Mouse (Mus musculus) testis, postnatal 14 days (tissue): ENCODE data around the gene Apbb1ip.
"Not testable (repeated sequence)": the region's sequence is repeated elsewhere in the genome, so short reads cannot be mapped to it uniquely, and the experiment has no call there.

Experiments used
- DNase-seq: peaks from one replicate; pipeline ENCODE4 v3.0.0; 2021; ENCODE audit warnings: low spot score

Apbb1ip gene

DNA sequence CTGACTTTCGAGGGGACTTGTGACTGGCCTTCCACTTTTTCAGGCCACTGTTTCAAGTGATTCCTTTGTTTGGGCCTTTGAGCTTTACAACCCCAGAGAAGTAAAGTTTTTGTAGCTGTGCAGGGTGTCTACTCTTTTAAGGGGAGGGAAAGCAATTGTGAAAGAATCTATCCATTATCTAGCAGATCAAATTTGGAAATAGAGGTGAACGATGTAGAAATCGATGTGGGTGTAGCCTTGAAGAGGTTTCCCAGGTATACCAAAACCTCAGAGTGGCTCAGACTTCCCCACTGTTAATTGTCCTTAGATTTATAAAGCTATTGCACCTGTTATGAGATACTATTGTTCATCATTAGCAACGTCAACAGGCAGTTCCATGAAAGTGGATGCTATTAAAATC, 71.6 kb downstream of the Apbb1ip start:
- no peak for DNase-seq

DNA sequence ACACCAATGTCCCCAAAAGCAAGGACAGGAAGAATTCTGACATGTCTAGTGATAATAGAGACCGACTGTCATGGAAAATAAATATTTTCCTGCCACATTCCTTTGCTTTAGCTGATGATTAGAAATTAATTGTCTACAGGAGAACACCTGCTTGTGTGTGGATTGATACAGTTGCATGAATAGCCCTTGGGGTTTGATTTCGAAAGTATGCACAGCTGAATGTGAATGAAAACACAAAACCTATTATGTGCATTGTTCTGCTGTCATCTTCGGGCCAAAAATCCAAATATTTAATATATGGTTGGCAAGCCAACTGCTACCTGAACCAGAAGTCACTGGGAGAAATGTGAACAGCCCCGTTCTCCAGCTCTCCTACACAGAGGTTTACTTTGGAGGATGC, 78.0 kb downstream of the Apbb1ip start:
- DNase-seq: no peak

DNA sequence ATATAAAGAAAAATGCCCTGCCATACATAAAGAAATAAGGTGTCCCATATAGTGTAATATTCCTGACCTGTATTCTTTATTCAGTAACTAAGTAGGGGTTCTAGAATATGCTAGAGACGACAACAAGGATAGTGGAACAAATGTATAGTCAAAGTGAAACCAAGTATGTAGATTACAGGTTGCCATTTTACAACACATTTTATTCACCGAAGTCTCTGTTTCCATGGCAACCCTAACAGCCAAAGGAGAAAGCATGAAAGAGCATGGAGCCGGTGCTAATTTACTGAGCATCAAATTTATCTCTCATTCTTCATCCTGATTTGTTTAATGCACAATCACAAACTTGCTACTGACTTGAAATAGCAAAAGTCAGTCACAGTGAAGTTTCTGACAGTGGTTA, 83.6 kb downstream of the Apbb1ip start:
- DNase-seq: no peak

DNA sequence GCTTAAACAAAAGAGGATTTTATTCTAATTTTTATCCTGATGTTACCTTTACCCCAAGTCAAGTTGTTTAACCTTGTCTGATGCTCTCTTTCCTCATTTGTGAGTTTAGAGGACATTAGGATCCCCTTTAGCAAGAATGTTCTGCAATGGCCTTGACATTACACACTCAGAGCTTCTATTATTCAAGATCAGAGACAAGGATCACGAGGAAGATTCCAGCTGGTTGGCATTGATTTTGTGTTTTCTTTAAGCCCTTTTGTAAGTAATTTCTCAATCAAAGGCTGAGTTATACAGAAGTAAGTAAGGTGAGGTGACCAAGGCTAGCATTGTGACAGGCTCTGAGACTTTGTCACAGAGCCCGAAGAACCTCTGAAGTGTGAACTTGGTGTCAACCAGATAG, 88.3 kb downstream of the Apbb1ip start:
- DNase-seq: no peak

DNA sequence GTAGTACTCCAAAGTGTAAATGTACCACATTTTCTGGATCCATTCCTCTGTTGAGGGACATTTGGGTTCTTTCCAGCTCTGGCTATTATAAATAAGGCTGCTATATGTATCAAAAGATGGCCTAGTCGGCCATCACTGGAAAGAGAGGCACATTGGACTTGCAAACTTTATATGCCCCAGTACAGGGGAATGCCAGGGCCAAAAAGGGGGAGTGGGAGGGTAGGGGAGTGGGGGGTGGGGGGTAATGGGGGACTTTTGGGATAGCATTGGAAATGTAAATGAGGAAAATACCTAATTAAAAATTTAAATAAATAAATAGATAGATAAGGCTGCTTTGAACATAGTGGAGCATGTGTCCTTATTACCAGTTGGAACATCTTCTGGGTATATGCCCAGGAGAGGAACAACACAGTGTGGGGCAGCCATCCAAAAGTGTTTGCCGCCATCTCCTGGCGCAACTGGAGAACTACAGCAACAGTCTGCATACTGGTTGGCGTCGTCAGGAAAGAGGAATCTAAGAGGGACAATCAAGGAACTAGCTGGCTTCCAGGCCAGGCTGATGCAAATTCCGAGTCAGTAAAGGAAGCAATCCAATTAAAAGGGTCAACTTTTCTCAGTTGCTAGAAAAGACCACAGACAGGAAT, 90.6 kb downstream of the Apbb1ip start:
- DNase-seq: peak; percentile 10

DNA sequence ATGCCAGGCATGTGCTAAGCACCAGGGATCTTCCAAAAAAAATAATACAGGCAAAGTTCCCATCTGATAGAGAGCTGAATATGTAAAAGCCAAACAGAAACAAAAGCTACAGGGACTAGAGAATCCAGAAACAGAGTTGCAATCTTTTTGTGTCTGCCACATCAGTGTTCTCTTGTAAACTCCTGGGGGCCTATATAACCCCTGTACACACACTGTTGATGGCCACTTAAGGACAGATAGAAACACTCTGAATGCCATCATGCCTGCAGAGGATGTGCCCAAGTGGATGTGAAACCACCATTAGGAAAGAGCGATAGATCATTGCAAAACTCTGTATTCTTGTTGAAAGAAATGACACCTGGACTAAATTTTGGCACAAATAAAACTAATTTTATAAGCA, 91.9 kb downstream of the Apbb1ip start:
- DNase-seq: no peak

DNA sequence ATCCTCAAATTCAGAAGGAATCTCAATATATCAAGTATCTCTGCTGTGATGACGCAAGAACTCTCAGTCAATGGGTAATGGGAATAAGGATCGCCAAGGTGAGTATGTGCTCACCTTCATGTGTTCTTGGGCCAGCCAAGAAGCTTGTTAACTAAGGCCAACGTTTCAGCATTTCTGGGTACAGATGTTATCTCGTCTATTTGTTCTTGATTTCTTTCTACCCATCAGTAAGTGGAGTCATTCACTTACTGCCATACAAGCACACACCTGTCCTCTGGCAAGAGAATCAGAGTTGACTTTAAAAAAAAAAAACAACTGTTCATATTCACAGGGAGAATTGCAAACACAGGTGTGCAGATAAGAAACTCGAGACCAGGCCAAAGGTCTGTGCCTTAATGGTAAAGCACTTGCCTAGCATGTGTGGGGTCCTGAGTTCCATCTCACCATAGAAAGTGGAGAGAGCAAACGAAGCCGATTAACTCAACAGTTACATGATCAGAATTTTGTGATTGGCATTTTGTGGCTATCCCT, 93.1 kb downstream of the Apbb1ip start:
- DNase-seq: no peak

DNA sequence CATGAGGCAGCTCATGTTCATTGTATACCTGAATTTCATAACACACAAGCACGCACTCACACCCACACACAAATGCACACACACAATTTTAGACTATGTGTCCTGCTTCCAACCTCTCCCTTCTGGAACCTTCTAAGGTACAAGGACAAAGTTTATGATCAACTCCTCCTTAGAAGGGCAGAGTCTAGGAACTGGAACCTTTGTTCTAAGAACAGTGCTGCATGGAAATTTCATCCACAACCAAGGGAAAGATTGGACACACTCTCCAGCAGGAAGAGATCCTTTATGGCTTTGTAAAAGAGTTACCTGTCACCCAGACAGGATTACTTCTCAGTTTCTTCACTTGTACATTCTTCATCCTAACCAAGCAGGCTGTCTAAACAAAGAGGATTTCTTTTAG, 99.3 kb downstream of the Apbb1ip start:
- DNase-seq: no peak

DNA sequence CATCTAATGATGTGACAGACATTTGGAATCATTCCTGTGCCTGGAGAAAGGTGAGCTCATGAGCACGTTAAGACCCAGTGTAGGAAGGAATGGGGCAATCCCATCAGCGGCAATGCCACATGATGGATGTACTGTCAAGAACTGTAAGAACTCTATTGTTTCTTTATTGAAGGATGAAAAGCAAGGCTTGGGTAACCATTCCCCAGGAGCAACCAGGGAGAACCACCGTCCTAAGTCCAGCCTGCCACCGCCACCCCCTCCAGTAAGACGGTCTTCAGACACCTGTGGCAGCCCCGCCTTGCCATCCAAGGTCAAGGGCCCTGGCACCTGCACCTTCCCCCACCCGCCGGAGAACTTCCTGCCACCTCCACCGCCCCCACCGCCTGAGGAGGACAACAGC, 100.7 kb downstream of the Apbb1ip start:
- no peak for DNase-seq

DNA sequence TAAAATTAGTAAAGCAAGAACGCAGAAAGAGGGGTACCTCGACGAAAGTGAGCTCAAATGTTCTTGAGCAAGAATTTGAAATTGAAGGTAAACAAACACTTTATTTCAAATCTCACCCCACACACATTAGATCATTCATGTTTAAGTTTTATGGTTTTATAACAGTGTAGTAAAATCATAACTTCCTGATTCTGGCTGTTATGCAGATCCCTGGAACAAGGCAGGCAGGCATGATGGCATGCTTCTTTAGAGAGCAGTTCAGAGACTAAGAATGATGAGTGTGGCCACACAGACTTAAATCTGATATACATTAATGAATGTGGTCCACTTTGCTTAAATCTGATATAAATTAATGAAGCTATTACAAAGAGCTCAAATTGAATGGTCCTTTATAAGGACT, 102.7 kb downstream of the Apbb1ip start:
- DNase-seq: no peak

DNA sequence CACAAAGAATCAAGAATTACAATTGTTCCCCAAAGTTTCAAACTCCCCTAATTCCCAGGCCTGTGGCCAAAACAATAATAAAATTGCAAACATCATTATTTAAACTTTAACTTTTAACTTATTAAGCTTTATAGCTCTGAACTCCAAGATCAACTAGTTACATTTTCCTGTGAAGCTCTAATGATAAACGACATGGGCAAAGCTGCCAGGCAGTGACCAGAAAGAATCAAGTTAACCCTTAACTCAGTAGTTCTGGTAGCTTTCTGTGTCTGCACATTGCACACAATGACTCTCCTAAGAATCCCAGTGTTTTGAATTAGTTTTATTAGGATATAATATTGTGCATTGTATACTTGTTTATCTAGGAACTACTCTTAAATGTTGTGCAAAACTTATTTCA, 104.9 kb downstream of the Apbb1ip start:
- no peak for DNase-seq

DNA sequence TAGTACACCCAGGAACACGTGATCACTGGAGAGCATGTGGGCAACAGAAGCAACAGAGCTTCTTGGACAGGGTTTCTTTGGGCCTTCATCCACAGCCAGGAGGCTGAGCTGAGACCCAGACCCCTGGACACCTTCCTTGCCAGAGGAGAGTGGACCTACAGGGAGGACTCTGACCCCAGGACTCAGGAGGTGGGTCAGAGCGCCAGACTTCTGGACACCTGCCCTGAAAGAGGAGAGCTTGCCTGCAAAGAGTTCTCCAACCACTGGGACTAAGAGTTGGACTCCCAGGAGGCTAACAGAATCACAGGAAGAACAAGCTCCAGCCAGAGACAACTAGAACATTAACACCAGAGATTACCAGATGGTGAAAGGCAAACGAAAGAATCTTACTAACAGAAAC, 106.8 kb downstream of the Apbb1ip start:
- not testable (repeated sequence) for DNase-seq

DNA sequence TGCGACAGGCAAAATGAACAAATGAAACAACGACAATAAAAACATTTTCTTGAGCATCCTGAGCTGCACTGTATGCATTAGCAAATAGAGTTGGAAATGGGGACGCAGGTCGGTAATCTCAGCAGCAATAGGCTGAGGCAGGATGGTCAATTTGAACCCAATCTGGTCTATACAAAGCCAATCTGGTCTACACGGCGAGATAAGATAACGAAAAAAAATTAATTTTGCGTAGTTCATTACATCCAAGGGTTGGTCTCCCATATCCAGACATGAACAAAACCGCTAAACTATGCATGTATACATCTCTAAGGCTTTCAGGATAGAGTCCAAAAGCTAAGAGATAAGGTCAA, 121.0 kb downstream of the Apbb1ip start:
- no peak for DNase-seq

DNA sequence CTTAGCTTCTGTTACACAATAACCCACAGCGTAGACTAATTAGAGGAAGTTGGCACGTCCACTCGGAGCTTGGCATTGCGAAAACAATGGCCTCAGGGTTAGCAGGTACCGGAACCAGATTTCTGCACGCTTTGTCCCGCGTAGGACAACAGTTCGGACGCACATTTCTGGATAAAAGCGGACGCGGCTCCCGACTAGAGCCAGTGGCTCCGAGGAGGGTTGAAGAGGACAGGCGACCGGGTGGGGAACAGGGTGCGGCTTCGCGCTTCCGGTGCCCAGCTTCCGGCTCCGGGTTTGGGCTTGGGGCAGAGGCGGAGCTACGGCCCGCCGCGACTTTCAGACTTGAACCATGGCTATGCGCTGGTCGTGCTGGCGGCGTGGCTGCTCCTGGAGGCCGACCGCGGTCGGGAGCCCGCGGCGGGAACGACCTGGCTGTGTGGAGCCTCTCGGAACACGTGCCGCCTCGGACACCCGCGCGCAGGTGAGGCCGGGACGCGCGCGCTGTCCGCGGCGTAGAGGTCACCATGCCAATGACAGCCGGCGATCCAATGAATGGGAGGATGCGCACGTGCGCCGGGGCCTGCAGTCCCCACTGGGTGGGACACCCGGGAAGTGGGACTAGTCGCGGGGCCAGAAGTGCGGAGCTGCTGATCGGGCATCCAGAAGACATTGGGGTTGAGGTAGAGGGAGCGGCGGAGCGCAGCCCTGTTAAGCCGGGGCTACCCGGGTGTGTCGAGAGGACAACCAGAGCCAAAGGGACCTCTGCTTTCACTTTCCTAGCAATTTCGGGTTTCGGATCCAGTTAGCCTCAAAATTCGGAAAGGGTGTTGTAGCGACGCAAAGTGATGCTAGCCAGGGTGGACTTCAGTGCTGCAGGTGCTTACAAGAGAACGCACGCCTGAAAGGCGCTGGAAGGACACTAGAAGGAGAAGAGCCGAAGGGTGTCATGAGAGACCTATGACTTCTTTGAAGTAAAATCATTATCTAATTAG, 121.7 kb downstream of the Apbb1ip start, which contains the start of gene Pdss1:
TSS of gene Pdss1 (plus strand) at position 241 of the 992 bp plus-strand sequence.
- peak; percentile 94 for DNase-seq

DNA sequence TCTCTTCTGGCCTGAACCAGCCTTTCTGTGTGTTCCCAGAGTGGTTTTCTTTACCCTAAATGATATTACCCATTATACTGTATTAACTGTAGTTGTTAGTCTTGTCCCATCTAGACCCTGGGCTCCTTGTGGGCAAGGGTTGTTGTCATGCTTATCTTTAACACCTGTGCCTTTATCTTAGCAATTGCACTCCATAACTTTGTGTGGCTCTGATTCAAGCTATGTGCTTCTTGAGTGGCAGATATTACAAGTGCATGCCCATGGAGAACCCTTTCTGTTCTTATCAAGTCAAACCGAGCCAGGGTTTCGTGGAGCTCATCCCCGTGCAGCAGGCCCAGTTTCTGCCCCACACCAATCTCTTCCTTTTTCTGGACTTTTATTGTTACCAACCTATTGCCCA, 130.1 kb downstream of the Apbb1ip start:
- DNase-seq: no peak

DNA sequence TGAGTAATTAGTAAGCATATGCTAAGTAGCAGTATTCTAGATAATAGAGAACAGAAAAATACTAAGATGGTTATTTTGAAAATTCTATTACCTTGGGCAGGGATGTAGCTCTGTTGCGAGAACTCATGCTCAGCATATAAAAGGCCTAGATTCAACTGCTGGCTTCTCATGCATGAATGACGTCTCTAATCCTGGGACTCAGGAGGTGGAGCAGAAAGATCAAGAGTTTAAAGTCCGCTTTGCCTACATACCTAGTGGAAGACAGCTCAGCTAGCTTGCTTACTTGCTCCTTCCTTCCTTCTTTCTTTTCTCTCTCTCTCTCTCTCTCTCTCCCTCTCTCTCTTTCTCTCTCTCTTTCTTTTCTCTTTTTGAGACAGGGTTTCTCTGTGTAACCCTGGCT, 140.5 kb downstream of the Apbb1ip start:
- DNase-seq: no peak

DNA sequence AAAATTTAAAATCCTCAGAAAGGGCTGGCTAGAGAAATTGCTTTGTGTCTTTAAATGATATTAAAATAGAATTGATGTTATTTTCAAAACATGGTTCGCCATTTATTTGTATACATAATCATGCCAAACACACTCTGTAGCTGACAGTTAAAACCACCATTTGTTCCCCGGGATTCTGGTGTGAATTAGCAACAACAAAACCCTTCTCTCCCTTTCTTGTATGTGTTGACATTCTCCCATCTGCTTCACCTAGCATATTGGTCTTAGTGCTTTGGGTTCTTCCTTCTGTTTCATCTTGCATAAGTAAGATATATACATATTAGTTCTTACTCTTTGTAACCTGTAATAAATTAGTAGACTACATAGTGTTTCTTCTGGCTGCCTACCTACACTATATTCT, 144.8 kb downstream of the Apbb1ip start:
- DNase-seq: no peak
